Mouse (Mus musculus) ES-E14 (cell line): ENCODE results near the gene Ppp1r14c.

Experiments
- CHD2 ChIP-seq: IDR thresholded peaks from 2 replicates; pipeline ENCODE4 v1.6.1; 2014; ENCODE audit warnings: mild to moderate bottlenecking, low read depth, low read length, inconsistent platforms
- HCFC1 ChIP-seq: IDR thresholded peaks from 2 replicates; pipeline ENCODE4 v1.6.1; 2012; ENCODE audit warnings: low read length, inconsistent platforms, borderline replicate concordance; ENCODE audit not compliant: insufficient read depth
- MAFK ChIP-seq: IDR thresholded peaks from 2 replicates; pipeline ENCODE4 v1.6.1; 2014; ENCODE audit warnings: mild to moderate bottlenecking, low read depth, low read length, inconsistent platforms; ENCODE audit not compliant: insufficient read depth
- ZC3H11A ChIP-seq: IDR thresholded peaks from 2 replicates; pipeline ENCODE4 v1.6.1; 2012; ENCODE audit warnings: low read depth, mild to moderate bottlenecking, inconsistent platforms, low read length, borderline replicate concordance
- ZNF384 ChIP-seq: IDR thresholded peaks from 2 replicates; pipeline ENCODE4 v1.6.1; 2012; ENCODE audit warnings: low read depth, low read length, inconsistent platforms

GRCm38 (mm10) chr10:3479772-3480171 is 113.9 kb downstream of the Ppp1r14c start:
- TF ChIP-seq ZNF384 (no peak), ZC3H11A (no peak), MAFK (no peak), HCFC1 (no peak), CHD2 (no peak)
